Mouse (Mus musculus) MEL (cell line): ENCODE measurements around the gene Gdf11. TPM values are rescaled to one million over a fixed set of nuclear protein-coding genes. Genes with fewer than 3 reads are reported as not detected.

ENCODE experiments used
- DNase-seq: peaks from one replicate; pipeline ENCODE4 v3.0.0; 2011; ENCODE audit warnings: low read depth, low spot score
- H3K27ac ChIP-seq: 2 replicates; pipeline ENCODE4 v1.5.1; 2012; ENCODE audit warnings: low read depth, mild to moderate bottlenecking, control low read depth, low read length, moderate library complexity; ENCODE audit not compliant: control insufficient read depth
- H3K27me3 ChIP-seq, 2 experiments: fragments of 150-350 bp in 1 of 2; sonication (generic) in 1 of 2; 2 replicates each; pipeline ENCODE4 v1.6.1; 2012; ENCODE audit warnings: low read length in 2 of 2, mild to moderate bottlenecking in 2 of 2, improper control_type of control experiment in 1 of 2, moderate library complexity in 1 of 2; ENCODE audit not compliant: insufficient read depth in 2 of 2, control insufficient read depth in 1 of 2
- H3K36me3 ChIP-seq, 2 experiments: 2 replicates each; pipeline ENCODE4 v1.6.1; 2012 to 2014; ENCODE audit warnings: low read length in 2 of 2, improper control_type of control experiment in 1 of 2, inconsistent platforms in 1 of 2, mild to moderate bottlenecking in 1 of 2; ENCODE audit not compliant: insufficient read depth in 2 of 2, control insufficient read depth in 1 of 2
- H3K4me1 ChIP-seq, 2 experiments: fragments of 150-350 bp in 1 of 2; sonication (generic) in 1 of 2; 2 replicates each; pipeline ENCODE4 v1.6.1; 2012; ENCODE audit warnings: low read length in 2 of 2, improper control_type of control experiment in 1 of 2, mild to moderate bottlenecking in 1 of 2; ENCODE audit not compliant: insufficient read depth in 2 of 2, control insufficient read depth in 1 of 2
- H3K4me3 ChIP-seq, 2 experiments: fragments of 150-350 bp in 1 of 2; sonication (generic) in 1 of 2; 2 replicates each; pipeline ENCODE4 v1.5.1; 2012; ENCODE audit warnings: low read depth in 2 of 2, low read length in 2 of 2, mild to moderate bottlenecking in 2 of 2, moderate library complexity in 2 of 2, control low read depth in 1 of 2, improper control_type of control experiment in 1 of 2; ENCODE audit not compliant: control insufficient read depth in 1 of 2, insufficient read depth in 1 of 2
- H3K79me2 ChIP-seq: 2 replicates; pipeline ENCODE4 v1.6.1; 2012; ENCODE audit warnings: mild to moderate bottlenecking, low read length, moderate library complexity; ENCODE audit not compliant: control insufficient read depth, poor library complexity, insufficient read depth
- H3K9ac ChIP-seq: 2 replicates; pipeline ENCODE4 v1.6.1; 2012; ENCODE audit warnings: low read depth, mild to moderate bottlenecking, control low read depth, low read length, moderate library complexity; ENCODE audit not compliant: control insufficient read depth, poor library complexity, severe bottlenecking
- H3K9me3 ChIP-seq: fragments of 150-350 bp; sonication (generic); replicated peaks from 2 replicates; pipeline ENCODE4 v1.6.1; 2012; ENCODE audit warnings: mild to moderate bottlenecking, low read length, improper control_type of control experiment, moderate library complexity; ENCODE audit not compliant: insufficient read depth
- BHLHE40 ChIP-seq: IDR thresholded peaks from 2 replicates; pipeline ENCODE4 v1.6.1; 2012; ENCODE audit warnings: low read depth, mild to moderate bottlenecking, inconsistent platforms, low read length, improper control_type of control experiment, borderline replicate concordance
- CHD1 ChIP-seq: IDR thresholded peaks from 2 replicates; pipeline ENCODE4 v1.6.1; 2012; ENCODE audit warnings: low read depth, mild to moderate bottlenecking, inconsistent platforms, low read length, improper control_type of control experiment
- EP300 ChIP-seq, 2 experiments: IDR thresholded peaks; 2 replicates each; pipeline ENCODE4 v1.6.1; 2011; ENCODE audit warnings: improper control_type of control experiment in 2 of 2, low read length in 2 of 2, low read depth in 1 of 2, mild to moderate bottlenecking in 1 of 2
- GATA1 ChIP-seq: IDR thresholded peaks from 2 replicates; pipeline ENCODE4 v1.6.1; 2011; ENCODE audit warnings: low read depth, low read length, improper control_type of control experiment
- KAT2A ChIP-seq: conservative IDR thresholded peaks from 2 replicates; pipeline ENCODE4 v1.6.1; 2012; ENCODE audit warnings: low read depth, low read length, improper control_type of control experiment, inconsistent platforms
- MXI1 ChIP-seq: IDR thresholded peaks from 2 replicates; pipeline ENCODE4 v1.6.1; 2011; ENCODE audit warnings: mild to moderate bottlenecking, low read depth, low read length, improper control_type of control experiment
- MYB ChIP-seq: IDR thresholded peaks from 2 replicates; pipeline ENCODE4 v1.6.1; 2011; ENCODE audit warnings: mild to moderate bottlenecking, low read depth, low read length, improper control_type of control experiment
- MYC ChIP-seq: IDR thresholded peaks from 2 replicates; pipeline ENCODE4 v1.6.1; 2011; ENCODE audit warnings: low read depth, mild to moderate bottlenecking, low read length, improper control_type of control experiment, moderate library complexity
- POLR2AphosphoS2 ChIP-seq: IDR thresholded peaks from 2 replicates; pipeline ENCODE4 v1.6.1; 2011; ENCODE audit warnings: low read length, improper control_type of control experiment
- RAD21 ChIP-seq: IDR thresholded peaks from 2 replicates; pipeline ENCODE4 v1.6.1; 2011; ENCODE audit warnings: mild to moderate bottlenecking, low read depth, low read length, improper control_type of control experiment
- RCOR1 ChIP-seq: IDR thresholded peaks from 2 replicates; pipeline ENCODE4 v1.6.1; 2012; ENCODE audit warnings: low read depth, mild to moderate bottlenecking, inconsistent platforms, low read length, improper control_type of control experiment
- SMC3 ChIP-seq: IDR thresholded peaks from 2 replicates; pipeline ENCODE4 v1.6.1; 2011; ENCODE audit warnings: low read depth, low read length, improper control_type of control experiment
- TAL1 ChIP-seq: IDR thresholded peaks from 2 replicates; pipeline ENCODE4 v1.6.1; 2012; ENCODE audit warnings: mild to moderate bottlenecking, inconsistent platforms, low read length, moderate library complexity, mixed read lengths
- TBP ChIP-seq: IDR thresholded peaks from 2 replicates; pipeline ENCODE4 v1.8.0; 2011; ENCODE audit warnings: low read depth, low read length, improper control_type of control experiment
- TCF12 ChIP-seq: IDR thresholded peaks from 2 replicates; pipeline ENCODE4 v1.6.1; 2014; ENCODE audit warnings: low read depth, mild to moderate bottlenecking, inconsistent platforms, low read length, improper control_type of control experiment, moderate library complexity
- ZKSCAN1 ChIP-seq: IDR thresholded peaks from 2 replicates; pipeline ENCODE4 v1.6.1; 2012; ENCODE audit warnings: low read depth, mild to moderate bottlenecking, inconsistent platforms, low read length, improper control_type of control experiment, moderate library complexity
- ZNF384 ChIP-seq: IDR thresholded peaks from 2 replicates; pipeline ENCODE4 v1.6.1; 2012; ENCODE audit warnings: low read depth, mild to moderate bottlenecking, inconsistent platforms, low read length, improper control_type of control experiment
- polyA plus RNA-seq, 2 experiments: library from polyadenylated mRNA; stranded (reverse) in 1 of 2; unstranded in 1 of 2; fragments of >175 nt in 1 of 2; fragments of >200 nt in 1 of 2; gene quantifications; 2 replicates each; pipeline versions ENCODE4 v1.2.1 to v1.2.4; 2012; ENCODE audit warnings: low replicate concordance in 2 of 2, low read depth in 1 of 2; ENCODE audit not compliant: insufficient read length in 2 of 2, insufficient read depth in 1 of 2, missing spikeins in 1 of 2
- total RNA-seq: library from RNA; depleted of rRNA; stranded (reverse); fragments of 300-350 nt; gene quantifications from 2 replicates; pipeline ENCODE4 v1.2.3, GENCODE M21; 2012

Gene Gdf11
- total and polyA plus RNA-seq, 3 experiments = 2.3 to 2.8 TPM; not detected in 1

DNA sequence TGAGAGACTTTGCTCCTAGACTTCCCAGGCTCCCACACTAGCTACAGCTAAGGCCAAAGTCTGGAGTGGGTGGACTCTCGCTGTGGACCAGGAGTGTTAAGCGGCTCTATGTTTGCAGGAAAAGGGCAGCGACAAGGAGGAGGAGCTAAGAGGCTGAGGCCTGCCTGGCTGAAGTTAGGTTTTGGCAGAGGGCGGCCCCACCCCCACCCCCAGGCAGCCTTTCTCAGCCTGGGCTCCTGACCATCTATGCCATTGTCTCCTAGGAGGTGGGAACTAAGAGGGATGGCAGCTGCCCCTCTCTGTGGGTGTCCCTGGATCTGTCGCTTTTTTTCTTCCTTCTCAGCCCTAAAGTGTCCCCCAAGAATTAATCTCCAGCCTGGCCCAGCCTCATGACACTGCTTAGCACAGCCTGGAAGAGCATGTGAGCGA, 27.7 kb upstream of the Gdf11 start:
- no peaks in the 10 kb centered on the region for H3K27me3 ChIP-seq
- no peaks in the 10 kb centered on the region for H3K9me3 ChIP-seq
- H3K79me2 ChIP-seq = peaks cover 3% of the 10 kb centered on the region; the same call in 1 of the 2 replicates
- no peak overlapping the region for H3K4me3 ChIP-seq
- peaks cover 0 to 2% of the 10 kb centered on the region in 2 experiments; a peak in 1 of 4 replicates for H3K36me3 ChIP-seq
- peaks cover 0 to 19% of the 10 kb centered on the region in 2 experiments; a peak in 3 of 4 replicates for H3K4me1 ChIP-seq
- H3K27ac ChIP-seq = no peak overlapping the region
- no peak for DNase-seq
- no peak overlapping the region for H3K9ac ChIP-seq
- TF ChIP-seq TBP (no peak), SMC3 (no peak), ZNF384 (no peak), CHD1 (no peak), MXI1 (no peak), EP300 (IDR thresholded peaks at IDR 0.05; ENCODE audit: low read depth in 1 of 2, low read length in 2 of 2) (no peak), GATA1 (no peak), ZKSCAN1 (no peak), BHLHE40 (no peak)

DNA sequence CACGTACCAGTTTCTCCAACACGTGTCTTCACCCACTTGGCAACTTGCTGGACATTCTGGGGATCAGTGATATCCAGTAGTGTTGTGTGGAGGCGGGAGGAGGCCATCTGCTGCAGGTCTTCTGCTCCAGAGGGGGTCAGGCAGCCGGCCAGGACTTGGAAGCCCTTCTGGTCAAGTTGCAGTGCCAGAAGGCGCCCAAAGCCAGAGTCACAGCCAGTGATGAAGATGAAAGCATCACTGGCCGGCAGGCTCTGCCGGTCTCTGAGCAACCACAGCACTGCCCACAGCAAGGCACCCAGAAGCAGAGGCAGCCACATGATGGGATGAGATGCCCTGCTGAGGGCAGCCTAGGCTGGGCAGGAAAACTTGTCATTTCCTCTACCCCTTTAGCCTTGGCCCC, 26.7 kb upstream of the Gdf11 start:
- Histone ChIP-seq H3K36me3 (peaks cover 0 to 2% of the 10 kb centered on the region in 2 experiments; a peak in 1 of 4 replicates), H3K4me3 (no peak overlapping the region), H3K9me3 (no peaks in the 10 kb centered on the region), H3K9ac (no peak overlapping the region), H3K79me2 (peaks cover 3% of the 10 kb centered on the region; the same call in 1 of the 2 replicates), H3K27ac (no peak overlapping the region), H3K27me3 (no peaks in the 10 kb centered on the region), H3K4me1 (peaks cover 0 to 10% of the 10 kb centered on the region in 2 experiments; a peak in 2 of 4 replicates)
- TF ChIP-seq RAD21 (no peak), ZNF384 (no peak), RCOR1 (no peak), SMC3 (no peak)
- DNase-seq = no peak

DNA sequence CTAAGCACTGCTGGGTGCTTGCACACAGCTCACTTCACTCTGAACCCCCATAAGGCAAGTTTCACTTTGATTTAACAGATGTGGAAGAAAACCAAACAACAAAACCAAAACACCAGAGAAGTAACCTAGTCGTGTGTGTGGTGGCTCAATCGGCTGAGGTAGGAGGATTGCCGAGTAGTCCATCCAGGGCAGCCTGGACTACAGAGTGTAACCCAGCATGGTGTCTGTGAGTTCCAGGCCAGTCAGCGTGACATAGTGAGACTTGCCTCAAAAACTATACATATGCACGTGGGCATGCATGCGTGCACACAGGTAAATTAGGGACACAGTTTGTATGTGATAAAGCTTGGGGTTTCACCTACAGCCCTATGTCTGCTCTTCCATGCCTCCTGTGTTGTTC, 25.9 kb upstream of the Gdf11 start:
- no peak for DNase-seq
- Histone ChIP-seq H3K27me3 (peaks cover 0 to under 1% of the 10 kb centered on the region in 2 experiments; a peak in 1 of 4 replicates), H3K27ac (no peak overlapping the region), H3K36me3 (peaks cover 0 to 2% of the 10 kb centered on the region in 2 experiments; a peak in 1 of 4 replicates), H3K4me3 (no peak overlapping the region), H3K9me3 (no peaks in the 10 kb centered on the region), H3K4me1 (peaks cover 0 to 6% of the 10 kb centered on the region in 2 experiments; a peak in 2 of 4 replicates), H3K9ac (no peak overlapping the region), H3K79me2 (no peaks in the 10 kb centered on the region)
- TF ChIP-seq ZKSCAN1 (no peak), MYB (no peak), KAT2A (no peak), RAD21 (no peak), TAL1 (no peak), POLR2AphosphoS2 (no peak), BHLHE40 (no peak), MYC (no peak), TCF12 (no peak)
